Mouse (Mus musculus): Measurements from ENCODE around the gene Art5.
A peak's percentile ranks its signal among the peaks of the same experiment; 100 is the strongest.

The Art5 gene

DNA sequence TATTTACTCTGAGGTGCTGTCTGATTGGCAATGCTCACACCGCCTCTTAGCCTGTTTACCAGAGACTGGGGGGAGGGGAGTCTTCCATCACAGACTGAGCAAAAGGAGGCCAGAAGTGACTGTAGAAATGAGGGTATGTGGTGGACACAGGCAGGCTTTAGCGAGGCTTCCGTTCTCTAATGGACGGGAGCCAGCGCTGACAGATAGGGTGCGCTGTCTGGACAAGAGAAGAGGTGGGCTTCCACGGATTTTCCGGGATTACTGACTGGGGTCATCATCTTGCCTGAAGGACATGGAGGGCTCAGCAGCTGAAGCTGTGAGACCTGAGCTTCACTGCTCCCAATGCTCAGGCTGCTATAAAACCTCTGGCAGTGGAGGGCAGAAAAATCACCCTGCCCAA, 7.0 kb downstream of the Art5 start:
- H3K36me3 ChIP-seq (ENCODE audit: control insufficient read depth, insufficient read depth, low read length, poor library complexity, severe bottlenecking) = no peaks in the 10 kb centered on the region
- no peaks in the 10 kb centered on the region; the same call in 1 of the 2 replicates for H3K27me3 ChIP-seq (ENCODE audit: control insufficient read depth, insufficient read depth, low read length, poor library complexity, severe bottlenecking)
- no peak for DNase-seq (ENCODE audit: low read depth, low spot score)

GRCm38 (mm10) chr7:102101487-102101886, 7.8 kb downstream of the Art5 start, which contains the start of gene Art1:
Gene Art1, plus strand, starts transcription at chr7:102101743.
- Histone ChIP-seq H3K36me3 (ENCODE audit: control insufficient read depth, insufficient read depth, low read length, poor library complexity, severe bottlenecking) (no peaks in the 10 kb centered on the region), H3K27me3 (ENCODE audit: control insufficient read depth, insufficient read depth, low read length, poor library complexity, severe bottlenecking) (no peaks in the 10 kb centered on the region)
- no peak for DNase-seq (ENCODE audit: low read depth, low spot score)

- Histone ChIP-seq H3K36me3 (ENCODE audit: control insufficient read depth, insufficient read depth, low read length, poor library complexity, severe bottlenecking) (no peaks in the 10 kb centered on the region), H3K27me3 (ENCODE audit: control insufficient read depth, insufficient read depth, low read length, poor library complexity, severe bottlenecking) (no peaks in the 10 kb centered on the region)
- DNase-seq (ENCODE audit: low read depth, low spot score) = no peak
Observed at GRCm38 (mm10) chr7:102100868-102101267, 8.4 kb downstream of the Art5 start.

GRCm38 (mm10) chr7:102099760-102100661, 9.3 kb downstream of the Art5 start:
- Histone ChIP-seq H3K36me3 (ENCODE audit: control insufficient read depth, insufficient read depth, low read length, poor library complexity, severe bottlenecking) (no peaks in the 10 kb centered on the region), H3K27me3 (ENCODE audit: control insufficient read depth, insufficient read depth, low read length, poor library complexity, severe bottlenecking) (no peaks in the 10 kb centered on the region)
- DNase-seq (ENCODE audit: low read depth, low spot score) = peak; percentile 87

DNA sequence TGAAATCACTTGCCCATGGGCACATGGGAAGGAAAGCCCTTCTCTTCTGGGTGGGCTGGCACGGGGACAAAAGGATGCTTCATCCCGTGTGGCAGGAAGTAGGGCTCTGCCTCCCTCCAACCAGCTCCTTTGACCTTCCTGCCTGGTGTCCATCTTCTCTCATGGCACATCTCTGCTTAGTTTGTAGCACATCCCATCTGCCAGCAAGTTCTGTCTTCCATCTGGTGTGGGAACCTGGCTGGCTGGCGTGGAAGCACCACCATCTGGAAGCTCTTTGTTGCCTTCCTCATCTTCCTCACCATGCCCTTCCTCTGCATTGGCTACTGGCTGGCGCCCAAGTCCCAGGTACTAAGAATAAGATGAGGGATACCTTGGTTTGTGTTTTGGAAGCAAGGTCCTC, 22.0 kb downstream of the Art5 start:
- H3K36me3 ChIP-seq (ENCODE audit: control insufficient read depth, insufficient read depth, low read length, poor library complexity, severe bottlenecking) = no peaks in the 10 kb centered on the region
- no peaks in the 10 kb centered on the region; the same call in 1 of the 2 replicates for H3K27me3 ChIP-seq (ENCODE audit: control insufficient read depth, insufficient read depth, low read length, poor library complexity, severe bottlenecking)
- DNase-seq (ENCODE audit: low read depth, low spot score) = no peak

- peaks cover 7% of the 10 kb centered on the region for H3K36me3 ChIP-seq (ENCODE audit: control insufficient read depth, insufficient read depth, low read length, poor library complexity, severe bottlenecking)
- no peak for DNase-seq (ENCODE audit: low read depth, low spot score)
Observed at GRCm38 (mm10) chr7:102084041-102084696, 25.1 kb downstream of the Art5 start.

GRCm38 (mm10) chr7:102082816-102083215, 26.5 kb downstream of the Art5 start, which contains the start of gene Trpc2:
Gene Trpc2, plus strand, starts transcription at chr7:102083116.
- no peaks in the 10 kb centered on the region; the same call in 1 of the 2 replicates for H3K27me3 ChIP-seq (ENCODE audit: control insufficient read depth, insufficient read depth, low read length, poor library complexity, severe bottlenecking)
- peaks cover 7% of the 10 kb centered on the region for H3K36me3 ChIP-seq (ENCODE audit: control insufficient read depth, insufficient read depth, low read length, poor library complexity, severe bottlenecking)
- DNase-seq (ENCODE audit: low read depth, low spot score) = no peak

More at GRCm38 (mm10) chr7:102084041-102084696, 25.1 kb downstream of the Art5 start:
- H3K27me3 ChIP-seq (ENCODE audit: control insufficient read depth, insufficient read depth, low read length, poor library complexity, severe bottlenecking) = no peaks in the 10 kb centered on the region; the same call in 1 of the 2 replicates

- H3K27me3 ChIP-seq (ENCODE audit: control insufficient read depth, insufficient read depth, low read length, poor library complexity, severe bottlenecking) = no peaks in the 10 kb centered on the region; the same call in 1 of the 2 replicates
- no peak for DNase-seq (ENCODE audit: low read depth, low spot score)
- peaks cover 8% of the 10 kb centered on the region for H3K36me3 ChIP-seq (ENCODE audit: control insufficient read depth, insufficient read depth, low read length, poor library complexity, severe bottlenecking)
Observed at GRCm38 (mm10) chr7:102081784-102082183, 27.5 kb downstream of the Art5 start.

DNA sequence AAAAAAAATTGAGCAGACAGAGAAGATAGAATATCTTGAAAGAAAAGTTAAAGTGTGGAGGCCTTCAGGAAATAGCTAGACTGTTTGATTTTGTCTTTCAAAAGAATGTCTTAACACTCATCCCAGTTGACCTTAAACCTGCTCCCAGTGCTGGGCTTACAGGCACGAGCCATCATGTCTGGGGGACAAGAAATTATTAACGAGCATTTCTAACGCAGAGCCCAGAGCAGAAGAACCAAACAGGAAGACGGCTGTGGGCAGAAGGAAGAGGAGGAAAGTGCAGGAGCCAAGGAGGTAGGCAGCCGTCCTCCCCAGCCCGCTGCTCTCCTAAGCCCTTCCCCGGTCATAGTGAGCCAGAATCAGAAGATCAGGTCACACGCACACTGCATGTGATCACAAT, 29.0 kb downstream of the Art5 start:
- H3K27me3 ChIP-seq (ENCODE audit: control insufficient read depth, insufficient read depth, low read length, poor library complexity, severe bottlenecking) = no peaks in the 10 kb centered on the region; the same call in 1 of the 2 replicates
- peaks cover 14% of the 10 kb centered on the region for H3K36me3 ChIP-seq (ENCODE audit: control insufficient read depth, insufficient read depth, low read length, poor library complexity, severe bottlenecking)
- no peak for DNase-seq (ENCODE audit: low read depth, low spot score)

DNA sequence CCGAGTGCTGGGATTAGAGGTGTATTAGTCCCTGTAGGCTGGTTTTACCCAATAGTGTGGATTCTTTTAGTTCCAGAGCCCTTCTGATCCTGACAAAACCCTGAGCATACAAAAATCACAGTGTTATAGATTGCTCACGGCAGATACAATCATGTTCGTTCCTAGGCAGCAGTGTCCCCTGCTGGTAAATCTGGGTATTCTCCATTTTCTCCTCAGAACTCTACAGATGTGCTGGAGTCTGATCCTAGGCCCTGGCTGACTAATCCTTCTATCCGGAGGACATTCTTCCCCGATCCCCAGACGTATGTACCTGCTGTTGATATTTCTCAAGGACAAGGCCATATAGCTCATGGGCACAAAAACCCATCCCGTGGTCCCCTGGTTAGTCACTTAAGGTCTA, 30.8 kb downstream of the Art5 start:
- Histone ChIP-seq H3K27me3 (ENCODE audit: control insufficient read depth, insufficient read depth, low read length, poor library complexity, severe bottlenecking) (no peaks in the 10 kb centered on the region), H3K36me3 (ENCODE audit: control insufficient read depth, insufficient read depth, low read length, poor library complexity, severe bottlenecking) (peaks cover 17% of the 10 kb centered on the region)
- peak; percentile 58 for DNase-seq (ENCODE audit: low read depth, low spot score)

- Histone ChIP-seq H3K27me3 (ENCODE audit: control insufficient read depth, insufficient read depth, low read length, poor library complexity, severe bottlenecking) (no peaks in the 10 kb centered on the region), H3K36me3 (ENCODE audit: control insufficient read depth, insufficient read depth, low read length, poor library complexity, severe bottlenecking) (peaks cover 22% of the 10 kb centered on the region)
- DNase-seq (ENCODE audit: low read depth, low spot score) = peak; percentile 70
Observed at GRCm38 (mm10) chr7:102076714-102077296, 32.5 kb downstream of the Art5 start.

GRCm38 (mm10) chr7:102066363-102066762, 42.9 kb downstream of the Art5 start:
- H3K36me3 ChIP-seq (ENCODE audit: control insufficient read depth, insufficient read depth, low read length, poor library complexity, severe bottlenecking) = peaks cover 3% of the 10 kb centered on the region; the same call in 1 of the 2 replicates
- no peak for DNase-seq (ENCODE audit: low read depth, low spot score)
- H3K27me3 ChIP-seq (ENCODE audit: control insufficient read depth, insufficient read depth, low read length, poor library complexity, severe bottlenecking) = no peaks in the 10 kb centered on the region

GRCm38 (mm10) chr7:102065046-102065891, 44.0 kb downstream of the Art5 start, which contains the start of the genes Rnf121, Xndc1 and Xntrpc:
Gene Rnf121, minus strand, starts transcription at chr7:102065469.
Gene Xndc1, plus strand, starts transcription at chr7:102065511.
Gene Xntrpc, plus strand, starts transcription at chr7:102065713.
- no peaks in the 10 kb centered on the region for H3K36me3 ChIP-seq (ENCODE audit: control insufficient read depth, insufficient read depth, low read length, poor library complexity, severe bottlenecking)
- H3K27me3 ChIP-seq (ENCODE audit: control insufficient read depth, insufficient read depth, low read length, poor library complexity, severe bottlenecking) = no peaks in the 10 kb centered on the region
- peak; percentile 89 for DNase-seq (ENCODE audit: low read depth, low spot score)

DNA sequence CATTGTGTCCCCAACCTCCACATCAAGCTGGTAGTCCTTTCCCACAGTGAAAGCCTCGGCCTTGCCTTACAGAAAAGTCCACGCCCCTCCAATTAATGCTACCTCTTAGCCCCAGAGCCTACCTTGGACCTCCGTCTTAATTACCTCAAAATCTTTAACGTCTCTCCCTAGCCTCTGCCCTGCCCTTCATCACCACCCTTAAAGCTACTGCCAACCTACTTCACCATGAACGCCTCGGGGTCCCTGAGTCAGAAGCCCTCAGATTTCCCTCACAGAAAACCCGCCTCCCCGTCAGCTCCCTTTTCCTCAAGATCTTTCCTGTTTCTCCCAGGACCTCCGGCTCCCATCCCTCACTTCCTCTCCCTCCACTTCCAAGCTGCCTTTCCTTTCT, 44.6 kb downstream of the Art5 start:
- H3K36me3 ChIP-seq (ENCODE audit: control insufficient read depth, insufficient read depth, low read length, poor library complexity, severe bottlenecking) = no peaks in the 10 kb centered on the region
- no peak for DNase-seq (ENCODE audit: low read depth, low spot score)
- no peaks in the 10 kb centered on the region for H3K27me3 ChIP-seq (ENCODE audit: control insufficient read depth, insufficient read depth, low read length, poor library complexity, severe bottlenecking)

Measured in splenic B cell, adult 2 months (primary cell).